Mouse (Mus musculus): Measurements from ENCODE around the gene Tns3. TPM values are rescaled to one million over a fixed set of nuclear protein-coding genes. Genes with fewer than 3 reads are reported as not detected.

Tns3 gene
- polyA plus RNA-seq, 1 experiment from 2014 or later = 18.7 TPM

DNA sequence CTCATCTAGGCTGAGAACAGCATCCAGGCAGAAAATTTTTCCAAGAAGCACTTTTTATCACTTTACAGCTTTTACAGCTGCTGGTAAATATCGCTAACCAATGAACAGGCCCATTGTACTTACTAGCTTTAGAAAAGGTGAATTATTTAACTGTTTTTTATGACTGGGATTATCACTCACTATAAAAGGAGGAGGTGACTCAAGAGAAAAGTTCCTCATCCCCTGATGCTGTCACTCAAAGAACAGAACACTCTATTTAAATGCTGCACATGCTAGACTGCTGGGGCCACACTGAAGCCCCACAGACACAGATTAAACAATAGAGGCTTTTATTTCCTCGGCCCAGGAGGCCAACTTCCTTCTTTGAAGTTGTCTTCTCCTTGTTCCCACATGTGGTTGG lies 80.0 kb downstream of the Tns3 start:
- peak; percentile 67 for ATAC-seq
- H3K27ac ChIP-seq (ENCODE audit: low read length) = peak overlapping the region; percentile 83
- peaks cover 4% of the 10 kb centered on the region; the same call in 1 of the 2 replicates for H3K36me3 ChIP-seq (ENCODE audit: control insufficient read depth, insufficient read depth, low read length)
- no peaks in the 10 kb centered on the region for H3K27me3 ChIP-seq (replicated peaks; ENCODE audit: control insufficient read depth, insufficient read depth, low read length)
- H3K9ac ChIP-seq (ENCODE audit: low read depth, low read length) = no peak overlapping the region
- 54% methylated on average over 2 of the region's 2 CpGs for WGBS
- H3K4me1 ChIP-seq (ENCODE audit: control insufficient read depth, insufficient read depth, low read length) = peaks cover 62% of the 10 kb centered on the region
- no peak overlapping the region for H3K4me3 ChIP-seq (ENCODE audit: low read length)
- H3K9me3 ChIP-seq (ENCODE audit: control insufficient read depth, low read length) = no peaks in the 10 kb centered on the region
- no peak overlapping the region for H3K4me2 ChIP-seq (ENCODE audit: low read depth, low read length)

DNA sequence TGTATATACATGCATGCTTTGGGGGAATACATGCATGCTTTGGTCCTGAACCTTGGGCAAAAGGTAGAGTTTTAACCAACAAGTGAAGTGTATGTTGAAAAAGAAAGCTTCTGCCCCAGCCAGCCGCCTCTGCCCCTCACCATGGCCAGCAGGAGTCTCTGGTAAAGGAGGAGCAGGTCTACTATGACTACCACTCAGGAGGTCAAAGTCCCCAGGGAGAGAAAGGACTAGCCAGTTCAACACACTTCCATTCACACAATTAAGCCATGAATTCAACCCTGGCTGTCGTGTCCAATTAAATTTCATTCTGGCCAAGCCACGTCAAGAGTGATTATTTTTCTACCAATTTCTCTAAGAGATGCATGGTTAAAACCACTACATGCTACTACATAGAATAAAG lies 81.2 kb downstream of the Tns3 start:
- Histone ChIP-seq H3K27ac (ENCODE audit: low read length) (peak overlapping the region; percentile 78), H3K4me3 (ENCODE audit: low read length) (no peak overlapping the region), H3K36me3 (ENCODE audit: control insufficient read depth, insufficient read depth, low read length) (peaks cover 2% of the 10 kb centered on the region; the same call in 1 of the 2 replicates), H3K9me3 (ENCODE audit: control insufficient read depth, low read length) (no peaks in the 10 kb centered on the region), H3K9ac (ENCODE audit: low read depth, low read length) (0 out of 2 replicates have a peak overlapping the region, but pooled peaks have one; percentile 15), H3K4me2 (ENCODE audit: low read depth, low read length) (no peak overlapping the region), H3K27me3 (replicated peaks; ENCODE audit: control insufficient read depth, insufficient read depth, low read length) (no peaks in the 10 kb centered on the region), H3K4me1 (ENCODE audit: control insufficient read depth, insufficient read depth, low read length) (peaks cover 62% of the 10 kb centered on the region)
- ATAC-seq = 0 out of 2 replicates have a peak, but pooled peaks have one; percentile 12
- 65% methylated on average over 3 of the region's 3 CpGs for WGBS

DNA sequence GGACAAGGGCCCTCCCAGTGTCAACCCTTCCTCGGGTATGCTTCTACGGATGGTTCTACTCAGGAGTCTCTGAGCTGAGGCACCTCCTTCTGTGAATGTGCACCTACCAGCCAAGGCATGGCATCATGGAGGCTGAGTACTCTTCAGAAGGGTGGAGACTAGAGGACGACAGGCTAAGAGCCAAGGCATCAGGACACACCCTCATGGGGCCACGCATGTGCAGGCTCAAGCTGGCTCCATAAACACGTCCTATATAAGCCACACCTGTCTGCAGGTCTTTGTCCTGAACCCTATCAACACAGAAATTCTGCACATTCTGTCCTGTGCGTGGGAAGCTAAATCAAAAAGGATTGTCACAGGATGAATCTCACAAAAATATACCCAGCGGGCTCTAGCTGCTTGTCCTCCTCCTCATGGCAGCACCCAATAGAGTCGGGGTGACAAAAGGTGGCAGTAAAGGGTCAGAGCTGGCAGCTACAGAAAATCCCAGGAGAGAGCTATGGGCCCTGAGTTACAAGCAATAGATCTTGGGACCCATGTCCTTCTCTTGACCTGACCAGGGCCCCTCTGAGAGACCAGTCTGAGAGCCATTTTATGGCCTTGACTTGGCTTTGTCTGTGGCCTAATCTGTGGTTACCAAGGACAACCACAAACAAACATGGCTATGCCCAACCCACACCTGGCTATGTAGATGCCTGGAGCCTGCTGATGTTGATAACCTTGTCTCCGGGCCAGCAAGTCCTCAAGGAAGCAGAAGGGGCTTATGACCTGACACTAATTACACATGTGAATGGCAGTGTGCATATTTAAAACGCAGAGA lies 82.0 kb downstream of the Tns3 start:
- H3K36me3 ChIP-seq (ENCODE audit: control insufficient read depth, insufficient read depth, low read length) = peaks cover 2% of the 10 kb centered on the region; the same call in 1 of the 2 replicates
- peak overlapping the region; percentile 16; the same call in 1 of the 2 replicates for H3K4me2 ChIP-seq (ENCODE audit: low read depth, low read length)
- no peak overlapping the region for H3K4me3 ChIP-seq (ENCODE audit: low read length)
- no peak overlapping the region for H3K9ac ChIP-seq (ENCODE audit: low read depth, low read length)
- H3K27me3 ChIP-seq (replicated peaks; ENCODE audit: control insufficient read depth, insufficient read depth, low read length) = no peaks in the 10 kb centered on the region
- peak overlapping the region; percentile 78 for H3K27ac ChIP-seq (ENCODE audit: low read length)
- ATAC-seq = peak; percentile 81
- peaks cover 62% of the 10 kb centered on the region for H3K4me1 ChIP-seq (ENCODE audit: control insufficient read depth, insufficient read depth, low read length)
- WGBS = 55% methylated on average over 10 of the region's 10 CpGs
- no peaks in the 10 kb centered on the region for H3K9me3 ChIP-seq (ENCODE audit: control insufficient read depth, low read length)

GRCm38 (mm10) chr11:8579789-8580188 lies 84.5 kb downstream of the Tns3 start:
- peak; percentile 19 for ATAC-seq
- WGBS = 52% methylated on average over 5 of the region's 5 CpGs
- no peaks in the 10 kb centered on the region for H3K9me3 ChIP-seq (ENCODE audit: control insufficient read depth, low read length)
- peak overlapping the region; percentile 26; the same call in 1 of the 2 replicates for H3K4me2 ChIP-seq (ENCODE audit: low read depth, low read length)
- peak overlapping the region; percentile 84 for H3K27ac ChIP-seq (ENCODE audit: low read length)
- 0 out of 2 replicates have a peak overlapping the region, but pooled peaks have one; percentile 16 for H3K9ac ChIP-seq (ENCODE audit: low read depth, low read length)
- H3K36me3 ChIP-seq (ENCODE audit: control insufficient read depth, insufficient read depth, low read length) = peaks cover 2% of the 10 kb centered on the region; the same call in 1 of the 2 replicates
- no peak overlapping the region for H3K4me3 ChIP-seq (ENCODE audit: low read length)
- H3K27me3 ChIP-seq (replicated peaks; ENCODE audit: control insufficient read depth, insufficient read depth, low read length) = no peaks in the 10 kb centered on the region
- peaks cover 54% of the 10 kb centered on the region for H3K4me1 ChIP-seq (ENCODE audit: control insufficient read depth, insufficient read depth, low read length)

DNA sequence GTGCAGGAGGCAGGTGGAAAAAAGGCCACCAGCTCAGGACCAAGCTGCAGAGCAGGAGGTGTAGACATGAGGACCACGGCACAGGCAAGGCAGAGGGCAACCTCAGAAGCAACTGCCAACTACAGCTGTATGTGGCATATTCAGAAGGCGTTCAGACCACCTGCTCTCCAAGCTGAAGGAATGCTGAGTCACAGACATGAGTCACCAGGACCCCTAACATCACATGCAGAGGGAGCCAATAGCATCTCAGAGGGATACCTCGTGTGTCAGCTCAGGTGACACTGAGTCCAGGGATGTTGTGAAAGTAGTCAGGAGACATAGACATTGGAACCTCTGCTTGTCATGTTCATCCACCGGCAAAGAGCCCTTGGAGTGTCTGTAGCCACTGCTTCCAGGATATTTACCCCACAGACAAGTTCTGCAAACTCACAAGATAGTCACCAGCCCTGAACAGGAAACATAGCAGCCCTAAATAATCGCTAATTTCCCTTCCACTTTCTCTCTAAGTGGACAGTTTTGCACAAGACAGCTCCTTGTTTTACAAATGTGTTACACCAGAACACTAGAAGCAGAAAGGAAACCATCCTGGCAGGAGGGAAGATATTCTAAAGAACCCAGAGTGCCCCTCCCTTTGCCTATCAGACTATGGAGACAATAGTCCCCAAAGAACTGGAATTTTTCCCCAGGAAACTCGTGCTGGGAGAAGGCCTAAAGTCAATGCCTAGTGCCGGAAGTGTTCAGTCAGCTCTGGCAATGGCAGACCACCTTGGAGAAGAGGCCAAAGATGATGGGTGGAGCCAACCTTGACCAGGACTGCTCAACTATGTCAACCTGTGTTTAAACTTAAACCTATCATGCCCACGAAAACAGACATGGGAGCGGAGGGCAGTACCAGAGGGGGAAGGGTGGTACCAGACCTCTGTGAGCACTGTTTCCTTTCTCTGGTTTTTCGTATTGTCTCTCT lies 88.8 kb downstream of the Tns3 start:
- no peaks in the 10 kb centered on the region for H3K27me3 ChIP-seq (replicated peaks; ENCODE audit: control insufficient read depth, insufficient read depth, low read length)
- peaks cover 28% of the 10 kb centered on the region for H3K4me1 ChIP-seq (ENCODE audit: control insufficient read depth, insufficient read depth, low read length)
- 67% methylated on average over 10 of the region's 10 CpGs for WGBS
- no peak overlapping the region for H3K27ac ChIP-seq (ENCODE audit: low read length)
- H3K9me3 ChIP-seq (ENCODE audit: control insufficient read depth, low read length) = no peaks in the 10 kb centered on the region
- no peak overlapping the region for H3K9ac ChIP-seq (ENCODE audit: low read depth, low read length)
- no peaks in the 10 kb centered on the region for H3K36me3 ChIP-seq (ENCODE audit: control insufficient read depth, insufficient read depth, low read length)
- no peak overlapping the region for H3K4me3 ChIP-seq (ENCODE audit: low read length)
- no peak overlapping the region for H3K4me2 ChIP-seq (ENCODE audit: low read depth, low read length)
- ATAC-seq = no peak

DNA sequence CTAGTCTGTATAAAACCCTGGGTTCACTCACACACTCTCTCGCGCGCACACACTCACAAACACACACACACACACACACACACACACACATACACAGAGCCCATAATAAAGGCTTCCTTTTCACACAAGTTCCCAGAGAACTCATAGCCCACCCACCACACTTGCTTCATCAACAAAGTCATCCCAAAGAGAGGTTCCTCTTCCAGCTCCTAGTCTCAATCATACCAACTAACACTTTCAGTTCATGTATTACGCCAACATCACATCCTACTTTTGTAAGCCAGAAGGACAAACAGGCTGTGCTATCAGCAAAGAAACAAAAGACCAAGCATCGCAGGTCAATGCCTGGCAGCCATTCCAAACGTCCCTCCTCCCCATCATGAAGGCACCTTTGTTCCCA lies 89.8 kb downstream of the Tns3 start:
- Histone ChIP-seq H3K4me2 (ENCODE audit: low read depth, low read length) (no peak overlapping the region), H3K27me3 (replicated peaks; ENCODE audit: control insufficient read depth, insufficient read depth, low read length) (no peaks in the 10 kb centered on the region), H3K4me3 (ENCODE audit: low read length) (no peak overlapping the region), H3K4me1 (ENCODE audit: control insufficient read depth, insufficient read depth, low read length) (peaks cover 19% of the 10 kb centered on the region), H3K27ac (ENCODE audit: low read length) (no peak overlapping the region), H3K9me3 (ENCODE audit: control insufficient read depth, low read length) (no peaks in the 10 kb centered on the region), H3K36me3 (ENCODE audit: control insufficient read depth, insufficient read depth, low read length) (no peaks in the 10 kb centered on the region), H3K9ac (ENCODE audit: low read depth, low read length) (no peak overlapping the region)
- 78% methylated on average over 6 of the region's 6 CpGs for WGBS
- ATAC-seq = no peak

GRCm38 (mm10) chr11:8572762-8573161 lies 91.6 kb downstream of the Tns3 start:
- Histone ChIP-seq H3K27me3 (replicated peaks; ENCODE audit: control insufficient read depth, insufficient read depth, low read length) (no peaks in the 10 kb centered on the region), H3K36me3 (ENCODE audit: control insufficient read depth, insufficient read depth, low read length) (no peaks in the 10 kb centered on the region), H3K4me3 (ENCODE audit: low read length) (no peak overlapping the region), H3K9me3 (ENCODE audit: control insufficient read depth, low read length) (no peaks in the 10 kb centered on the region), H3K9ac (ENCODE audit: low read depth, low read length) (no peak overlapping the region), H3K27ac (ENCODE audit: low read length) (peak overlapping the region; percentile 32), H3K4me2 (ENCODE audit: low read depth, low read length) (no peak overlapping the region), H3K4me1 (ENCODE audit: control insufficient read depth, insufficient read depth, low read length) (peaks cover 20% of the 10 kb centered on the region)
- 73% methylated on average over 7 of the region's 7 CpGs for WGBS
- ATAC-seq = peak; percentile 72

DNA sequence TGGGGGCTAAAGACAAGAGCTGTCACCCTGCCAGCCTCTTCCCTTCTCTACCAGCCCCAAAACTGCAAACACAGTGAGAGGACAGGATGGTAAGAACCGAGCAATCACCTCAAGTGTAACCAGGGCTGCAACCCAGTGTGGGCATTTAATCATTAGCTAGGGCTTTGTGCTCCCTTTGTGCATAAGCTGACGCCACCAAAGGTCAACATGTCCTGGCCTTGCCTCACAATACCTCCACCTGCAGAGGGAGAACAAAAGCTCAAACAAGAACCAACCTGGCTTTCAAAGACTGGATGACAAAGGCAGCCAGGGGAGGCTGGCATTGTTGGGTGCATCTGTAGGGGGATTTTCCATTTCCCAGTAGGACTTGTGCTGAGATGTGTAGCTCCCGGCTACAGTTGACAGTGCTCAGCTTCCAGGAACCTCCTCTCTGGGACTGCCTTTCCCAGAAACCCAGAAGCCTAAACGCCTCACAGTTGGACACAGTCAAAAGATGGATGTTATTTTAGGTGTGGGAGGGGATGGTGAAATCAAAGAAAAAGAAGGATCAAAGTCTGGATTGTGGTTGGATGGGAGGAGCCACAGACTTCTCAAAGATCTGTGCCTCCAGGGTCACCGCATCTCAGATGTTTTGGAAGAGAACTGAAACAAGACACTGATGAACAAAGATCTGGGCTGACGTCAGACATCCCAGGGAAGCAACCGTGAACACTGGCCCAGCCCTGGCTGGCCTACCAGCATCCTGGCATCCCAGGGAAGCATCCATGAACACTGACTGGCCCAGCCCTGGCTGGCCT lies 94.9 kb downstream of the Tns3 start:
- 40% methylated on average over 7 of the region's 7 CpGs for WGBS
- H3K36me3 ChIP-seq (ENCODE audit: control insufficient read depth, insufficient read depth, low read length) = peaks cover 5% of the 10 kb centered on the region
- no peaks in the 10 kb centered on the region for H3K9me3 ChIP-seq (ENCODE audit: control insufficient read depth, low read length)
- H3K9ac ChIP-seq (ENCODE audit: low read depth, low read length) = no peak overlapping the region
- no peak overlapping the region for H3K4me2 ChIP-seq (ENCODE audit: low read depth, low read length)
- peak; percentile 82 for ATAC-seq
- peak overlapping the region; percentile 38; the same call in 1 of the 2 replicates for H3K27ac ChIP-seq (ENCODE audit: low read length)
- no peaks in the 10 kb centered on the region for H3K27me3 ChIP-seq (replicated peaks; ENCODE audit: control insufficient read depth, insufficient read depth, low read length)
- H3K4me1 ChIP-seq (ENCODE audit: control insufficient read depth, insufficient read depth, low read length) = peaks cover 11% of the 10 kb centered on the region
- H3K4me3 ChIP-seq (ENCODE audit: low read length) = no peak overlapping the region
